8 mouse cellular contexts compared by ENCODE assay signal in genomic region chr2:153483118-153483983, GRCm38 (mm10). TPM values are rescaled to one million over a fixed set of nuclear protein-coding genes. Genes with fewer than 3 reads are reported as not detected.
DNase-seq lines count a peak whose midpoint lies in the region; ATAC-seq and TF ChIP-seq lines count a peak whose summit lies in the region.

No protein-coding gene starts in this region.

- TF ChIP-seq CTCF in forebrain, postnatal 0 days (IDR thresholded peaks at IDR 0.05; ENCODE audit: low read depth): peak; percentile 36
- TF ChIP-seq CTCF in kidney, adult 2 months (conservative IDR thresholded peaks at IDR 0.05; ENCODE audit: insufficient read depth, insufficient read length, low read depth, low read length): no peak

- peaks cover 4% of the 10 kb centered on the region for H3K4me1 ChIP-seq in lung, embryonic 16.5 days (replicated peaks; ENCODE audit: control insufficient read depth, insufficient read depth, low read length)
- H3K4me1 ChIP-seq in forebrain, postnatal 0 days (ENCODE audit: insufficient read depth): peaks cover 22% of the 10 kb centered on the region
- peaks cover 7% of the 10 kb centered on the region; the same call in 1 of the 2 replicates for H3K4me1 ChIP-seq in kidney, adult 2 months (ENCODE audit: control insufficient read depth, insufficient read depth, low read length)
- H3K4me1 ChIP-seq in neural tube, embryonic 12.5 days: peaks cover 35% of the 10 kb centered on the region

- H3K4me3 ChIP-seq in lung, embryonic 16.5 days (ENCODE audit: low read length): no peak overlapping the region
- no peak overlapping the region for H3K4me3 ChIP-seq in forebrain, postnatal 0 days (ENCODE audit: low read depth, low read length)
- H3K4me3 ChIP-seq in kidney, adult 2 months (ENCODE audit: insufficient read depth, low read depth, low read length): no peak overlapping the region
- H3K4me3 ChIP-seq in neural tube, embryonic 12.5 days: no peak overlapping the region

- no peak overlapping the region for H3K27ac ChIP-seq in lung, embryonic 16.5 days (ENCODE audit: low read length)
- peak overlapping the region; percentile 81 for H3K27ac ChIP-seq in forebrain, postnatal 0 days (ENCODE audit: low read depth, low read length)
- H3K27ac ChIP-seq in kidney, adult 2 months (ENCODE audit: insufficient read depth, low read depth, low read length): no peak overlapping the region
- peak overlapping the region; percentile 75 for H3K27ac ChIP-seq in neural tube, embryonic 12.5 days

- no peaks in the 10 kb centered on the region for H3K36me3 ChIP-seq in lung, embryonic 16.5 days (ENCODE audit: control insufficient read depth, insufficient read depth, low read length)
- peaks cover 5% of the 10 kb centered on the region; the same call in 1 of the 2 replicates for H3K36me3 ChIP-seq in forebrain, postnatal 0 days (ENCODE audit: insufficient read depth)
- H3K36me3 ChIP-seq in kidney, adult 2 months (ENCODE audit: control insufficient read depth, insufficient read depth, low read length): no peaks in the 10 kb centered on the region
- no peaks in the 10 kb centered on the region for H3K36me3 ChIP-seq in neural tube, embryonic 12.5 days

- TF ChIP-seq POLR2A in kidney, adult 2 months (IDR thresholded peaks at IDR 0.05; ENCODE audit: low read depth, low read length): no peak

- DNase-seq in lung, adult 18-20 months: no peak
- DNase-seq in cerebellum, adult 9-10 months: peak; percentile 80
- DNase-seq in forebrain, postnatal 0 days: peak; percentile 83
- DNase-seq in kidney, adult 2 months: peak; percentile 78
- peak; percentile 78 for DNase-seq in liver
- DNase-seq in thymus, postnatal 10 days (ENCODE audit: low spot score in 2 of 2): peak; percentile 32 to 37

- no peaks in the 10 kb centered on the region for H3K27me3 ChIP-seq in lung, embryonic 16.5 days (ENCODE audit: control insufficient read depth, insufficient read depth, low read depth, low read length)
- H3K27me3 ChIP-seq in forebrain, postnatal 0 days (ENCODE audit: insufficient read depth, low read length): no peaks in the 10 kb centered on the region
- H3K27me3 ChIP-seq in kidney, adult 2 months (replicated peaks; ENCODE audit: control insufficient read depth, insufficient read depth, low read length): no peaks in the 10 kb centered on the region
- peaks cover 4% of the 10 kb centered on the region; the same call in 1 of the 2 replicates for H3K27me3 ChIP-seq in neural tube, embryonic 12.5 days (replicated peaks)

- peak; percentile 18; the same call in 1 of the 2 replicates for ATAC-seq in lung, embryonic 16.5 days (ENCODE audit: low read depth)
- ATAC-seq in forebrain, postnatal 0 days: peak; percentile 75
- peak; percentile 69 for ATAC-seq in neural tube, embryonic 12.5 days (ENCODE audit: low FRiP score, low read depth)

- WGBS in lung, embryonic 16.5 days: 12% methylated on average over 20 of the region's 20 CpGs
- WGBS in forebrain, postnatal 0 days: 6% methylated on average over 17 of the region's 20 CpGs
- WGBS in kidney, adult 2 months: 14% methylated on average over 20 of the region's 20 CpGs
- WGBS in neural tube, embryonic 12.5 days: 8% methylated on average over 20 of the region's 20 CpGs

- no peak overlapping the region for H3K9ac ChIP-seq in lung, embryonic 16.5 days (ENCODE audit: low read length)
- H3K9ac ChIP-seq in forebrain, postnatal 0 days: peak overlapping the region; percentile 40
- H3K9ac ChIP-seq in neural tube, embryonic 12.5 days: peak overlapping the region; percentile 26

- no peaks in the 10 kb centered on the region for H3K9me3 ChIP-seq in lung, embryonic 16.5 days (ENCODE audit: control insufficient read depth, low read length)
- no peaks in the 10 kb centered on the region for H3K9me3 ChIP-seq in forebrain, postnatal 0 days (ENCODE audit: low read length)
- no peaks in the 10 kb centered on the region for H3K9me3 ChIP-seq in neural tube, embryonic 12.5 days

- H3K4me2 ChIP-seq in lung, embryonic 16.5 days (ENCODE audit: low read depth, low read length): peak overlapping the region; percentile 19; the same call in 1 of the 2 replicates
- H3K4me2 ChIP-seq in forebrain, postnatal 0 days (ENCODE audit: low read depth): peak overlapping the region; percentile 35
- H3K4me2 ChIP-seq in neural tube, embryonic 12.5 days (replicated peaks): peak overlapping the region; percentile 42

RNA-seq across cellular contexts. Expression of gene 4930404H24Rik, which starts 9.2 kb away (rescaled TPM):
- not detected in 2 replicates for polyA plus RNA-seq in lung, embryonic 16.5 days (2015; fragmentation: Nextera tagmentation; extraction: Ambion mirVana)
- total RNA-seq in forebrain, postnatal 0 days (2014; rRNA removed): not detected in 2 replicates
- polyA plus RNA-seq in forebrain, postnatal 0 days (2015; fragmentation: Nextera tagmentation; extraction: Ambion mirVana): not detected in 2 replicates
- not detected in 2 replicates for polyA plus RNA-seq in kidney, adult 2 months (2012; rRNA removed)
- not detected in 2 replicates for polyA plus RNA-seq in neural tube, embryonic 12.5 days (2016; fragmentation: Nextera tagmentation; extraction: Ambion mirVana)

RNA-seq across cellular contexts. Expression of gene Nol4l, which starts 46.4 kb away (rescaled TPM):
- 8.9 and 9.9 TPM in 2 replicates for polyA plus RNA-seq in lung, embryonic 16.5 days (2015; fragmentation: Nextera tagmentation; extraction: Ambion mirVana)
- 57.4 and 58.5 TPM in 2 replicates for total RNA-seq in forebrain, postnatal 0 days (2014; rRNA removed)
- polyA plus RNA-seq in forebrain, postnatal 0 days (2015; fragmentation: Nextera tagmentation; extraction: Ambion mirVana): 20.5 and 28.0 TPM in 2 replicates
- polyA plus RNA-seq in kidney, adult 2 months (2012; rRNA removed): 11.9 and 14.5 TPM in 2 replicates
- 36.3 and 39.9 TPM in 2 replicates for polyA plus RNA-seq in neural tube, embryonic 12.5 days (2016; fragmentation: Nextera tagmentation; extraction: Ambion mirVana)

Comparison
In these comparisons a context has a peak if more than half of its experiments do, and no peak if none do; other contexts are left out.
1. ATAC-seq: peak in every context shown above with its lines; median percentile 75 in forebrain, postnatal 0 days; 69 in neural tube, embryonic 12.5 days; 18 in lung, embryonic 16.5 days.
2. H3K27ac ChIP-seq: peak in forebrain, postnatal 0 days (single experiment) and neural tube, embryonic 12.5 days (single experiment); none in lung, embryonic 16.5 days (single experiment) and kidney, adult 2 months (single experiment).
3. DNase-seq: peak in cerebellum, adult 9-10 months (single experiment), forebrain, postnatal 0 days (single experiment), kidney, adult 2 months (single experiment), liver (single experiment) and thymus, postnatal 10 days (2 of 2); none in lung, adult 18-20 months (0 of 2).
4. Peak in every context shown above with its lines, with median percentiles within 50 percentile points of each other: H3K4me2 ChIP-seq.